Mouse (Mus musculus): ENCODE measurements around the gene 4930402F06Rik. TPM values are rescaled to one million over a fixed set of nuclear protein-coding genes. Genes with fewer than 3 reads are reported as not detected.

4930402F06Rik gene
- polyA plus RNA-seq, 1 experiment from 2014 or later: not detected

- H3K36me3 ChIP-seq (ENCODE audit: control insufficient read depth, insufficient read depth): 0 out of 2 replicates have a peak, but pooled peaks cover 2% of the 10 kb centered on the region
- H3K4me3 ChIP-seq (replicated peaks; ENCODE audit: low read length): no peak overlapping the region
- H3K4me2 ChIP-seq (ENCODE audit: low read length): no peak overlapping the region
- no peak overlapping the region for H3K27ac ChIP-seq (ENCODE audit: low read length)
- no peak for ATAC-seq
- H3K4me1 ChIP-seq (replicated peaks; ENCODE audit: control insufficient read depth, insufficient read depth, low read length): no peaks in the 10 kb centered on the region
- no peak overlapping the region for H3K9ac ChIP-seq (replicated peaks; ENCODE audit: low read depth, low read length)
- H3K9me3 ChIP-seq (ENCODE audit: control insufficient read depth, low read length): no peaks in the 10 kb centered on the region
- 77% methylated on average over 3 of the region's 3 CpGs for WGBS
- no peaks in the 10 kb centered on the region for H3K27me3 ChIP-seq (replicated peaks; ENCODE audit: control insufficient read depth, insufficient read depth, low read length)
Observed at GRCm38 (mm10) chr2:35422384-35422783, 25.4 kb upstream of the 4930402F06Rik start.

GRCm38 (mm10) chr2:35420681-35421080 is 23.7 kb upstream of the 4930402F06Rik start:
- H3K27ac ChIP-seq (ENCODE audit: low read length): no peak overlapping the region
- no peak overlapping the region for H3K4me2 ChIP-seq (ENCODE audit: low read length)
- WGBS: 86% methylated on average over 1 of the region's 1 CpGs
- H3K9ac ChIP-seq (replicated peaks; ENCODE audit: low read depth, low read length): no peak overlapping the region
- no peak for ATAC-seq
- H3K36me3 ChIP-seq (ENCODE audit: control insufficient read depth, insufficient read depth): 0 out of 2 replicates have a peak, but pooled peaks cover 2% of the 10 kb centered on the region
- no peaks in the 10 kb centered on the region for H3K9me3 ChIP-seq (ENCODE audit: control insufficient read depth, low read length)
- H3K27me3 ChIP-seq (replicated peaks; ENCODE audit: control insufficient read depth, insufficient read depth, low read length): no peaks in the 10 kb centered on the region
- no peaks in the 10 kb centered on the region for H3K4me1 ChIP-seq (replicated peaks; ENCODE audit: control insufficient read depth, insufficient read depth, low read length)
- H3K4me3 ChIP-seq (replicated peaks; ENCODE audit: low read length): no peak overlapping the region

GRCm38 (mm10) chr2:35419671-35420070 is 22.7 kb upstream of the 4930402F06Rik start:
- 0 out of 2 replicates have a peak, but pooled peaks cover 2% of the 10 kb centered on the region for H3K36me3 ChIP-seq (ENCODE audit: control insufficient read depth, insufficient read depth)
- no peak overlapping the region for H3K27ac ChIP-seq (ENCODE audit: low read length)
- H3K9me3 ChIP-seq (ENCODE audit: control insufficient read depth, low read length): no peaks in the 10 kb centered on the region
- H3K27me3 ChIP-seq (replicated peaks; ENCODE audit: control insufficient read depth, insufficient read depth, low read length): no peaks in the 10 kb centered on the region
- no peak overlapping the region for H3K4me3 ChIP-seq (replicated peaks; ENCODE audit: low read length)
- 90% methylated on average over 2 of the region's 2 CpGs for WGBS
- H3K4me1 ChIP-seq (replicated peaks; ENCODE audit: control insufficient read depth, insufficient read depth, low read length): no peaks in the 10 kb centered on the region
- no peak overlapping the region for H3K9ac ChIP-seq (replicated peaks; ENCODE audit: low read depth, low read length)
- no peak for ATAC-seq
- no peak overlapping the region for H3K4me2 ChIP-seq (ENCODE audit: low read length)

GRCm38 (mm10) chr2:35419243-35419642 is 22.3 kb upstream of the 4930402F06Rik start:
- H3K27ac ChIP-seq (ENCODE audit: low read length): no peak overlapping the region
- no peak overlapping the region for H3K4me3 ChIP-seq (replicated peaks; ENCODE audit: low read length)
- ATAC-seq: no peak
- no peaks in the 10 kb centered on the region for H3K27me3 ChIP-seq (replicated peaks; ENCODE audit: control insufficient read depth, insufficient read depth, low read length)
- H3K9ac ChIP-seq (replicated peaks; ENCODE audit: low read depth, low read length): no peak overlapping the region
- no peak overlapping the region for H3K4me2 ChIP-seq (ENCODE audit: low read length)
- H3K9me3 ChIP-seq (ENCODE audit: control insufficient read depth, low read length): no peaks in the 10 kb centered on the region
- 95% methylated on average over 2 of the region's 4 CpGs for WGBS
- 0 out of 2 replicates have a peak, but pooled peaks cover 2% of the 10 kb centered on the region for H3K36me3 ChIP-seq (ENCODE audit: control insufficient read depth, insufficient read depth)
- H3K4me1 ChIP-seq (replicated peaks; ENCODE audit: control insufficient read depth, insufficient read depth, low read length): no peaks in the 10 kb centered on the region

GRCm38 (mm10) chr2:35417231-35417630 is 20.3 kb upstream of the 4930402F06Rik start:
- H3K9me3 ChIP-seq (ENCODE audit: control insufficient read depth, low read length): no peaks in the 10 kb centered on the region
- no peak for ATAC-seq
- no peak overlapping the region for H3K4me3 ChIP-seq (replicated peaks; ENCODE audit: low read length)
- WGBS: 85% methylated on average over 1 of the region's 1 CpGs
- H3K4me1 ChIP-seq (replicated peaks; ENCODE audit: control insufficient read depth, insufficient read depth, low read length): no peaks in the 10 kb centered on the region
- H3K36me3 ChIP-seq (ENCODE audit: control insufficient read depth, insufficient read depth): 0 out of 2 replicates have a peak, but pooled peaks cover 2% of the 10 kb centered on the region
- no peaks in the 10 kb centered on the region for H3K27me3 ChIP-seq (replicated peaks; ENCODE audit: control insufficient read depth, insufficient read depth, low read length)
- H3K9ac ChIP-seq (replicated peaks; ENCODE audit: low read depth, low read length): no peak overlapping the region
- no peak overlapping the region for H3K27ac ChIP-seq (ENCODE audit: low read length)
- no peak overlapping the region for H3K4me2 ChIP-seq (ENCODE audit: low read length)

GRCm38 (mm10) chr2:35416473-35416872 is 19.5 kb upstream of the 4930402F06Rik start:
- H3K9me3 ChIP-seq (ENCODE audit: control insufficient read depth, low read length): no peaks in the 10 kb centered on the region
- no peak for ATAC-seq
- H3K27ac ChIP-seq (ENCODE audit: low read length): no peak overlapping the region
- H3K4me2 ChIP-seq (ENCODE audit: low read length): no peak overlapping the region
- H3K27me3 ChIP-seq (replicated peaks; ENCODE audit: control insufficient read depth, insufficient read depth, low read length): no peaks in the 10 kb centered on the region
- WGBS: 84% methylated on average over 6 of the region's 6 CpGs
- no peak overlapping the region for H3K9ac ChIP-seq (replicated peaks; ENCODE audit: low read depth, low read length)
- 0 out of 2 replicates have a peak, but pooled peaks cover 2% of the 10 kb centered on the region for H3K36me3 ChIP-seq (ENCODE audit: control insufficient read depth, insufficient read depth)
- no peaks in the 10 kb centered on the region for H3K4me1 ChIP-seq (replicated peaks; ENCODE audit: control insufficient read depth, insufficient read depth, low read length)
- H3K4me3 ChIP-seq (replicated peaks; ENCODE audit: low read length): no peak overlapping the region

GRCm38 (mm10) chr2:35412810-35413209 is 15.8 kb upstream of the 4930402F06Rik start:
- Histone ChIP-seq H3K4me3 (replicated peaks; ENCODE audit: low read length) (no peak overlapping the region), H3K9ac (replicated peaks; ENCODE audit: low read depth, low read length) (no peak overlapping the region), H3K27ac (ENCODE audit: low read length) (no peak overlapping the region), H3K27me3 (replicated peaks; ENCODE audit: control insufficient read depth, insufficient read depth, low read length) (no peaks in the 10 kb centered on the region), H3K9me3 (ENCODE audit: control insufficient read depth, low read length) (no peaks in the 10 kb centered on the region), H3K4me1 (replicated peaks; ENCODE audit: control insufficient read depth, insufficient read depth, low read length) (no peaks in the 10 kb centered on the region), H3K4me2 (ENCODE audit: low read length) (no peak overlapping the region), H3K36me3 (ENCODE audit: control insufficient read depth, insufficient read depth) (no peaks in the 10 kb centered on the region)
- 80% methylated on average over 3 of the region's 3 CpGs for WGBS
- ATAC-seq: no peak

GRCm38 (mm10) chr2:35412246-35412645 is 15.3 kb upstream of the 4930402F06Rik start:
- H3K27me3 ChIP-seq (replicated peaks; ENCODE audit: control insufficient read depth, insufficient read depth, low read length): no peaks in the 10 kb centered on the region
- no peak overlapping the region for H3K4me2 ChIP-seq (ENCODE audit: low read length)
- no peak for ATAC-seq
- no peaks in the 10 kb centered on the region for H3K4me1 ChIP-seq (replicated peaks; ENCODE audit: control insufficient read depth, insufficient read depth, low read length)
- H3K9me3 ChIP-seq (ENCODE audit: control insufficient read depth, low read length): no peaks in the 10 kb centered on the region
- H3K36me3 ChIP-seq (ENCODE audit: control insufficient read depth, insufficient read depth): no peaks in the 10 kb centered on the region
- WGBS: 87% methylated on average over 2 of the region's 2 CpGs
- no peak overlapping the region for H3K27ac ChIP-seq (ENCODE audit: low read length)
- H3K9ac ChIP-seq (replicated peaks; ENCODE audit: low read depth, low read length): no peak overlapping the region
- H3K4me3 ChIP-seq (replicated peaks; ENCODE audit: low read length): no peak overlapping the region

- Histone ChIP-seq H3K9me3 (ENCODE audit: control insufficient read depth, low read length) (no peaks in the 10 kb centered on the region), H3K9ac (replicated peaks; ENCODE audit: low read depth, low read length) (no peak overlapping the region), H3K27me3 (replicated peaks; ENCODE audit: control insufficient read depth, insufficient read depth, low read length) (no peaks in the 10 kb centered on the region), H3K4me3 (replicated peaks; ENCODE audit: low read length) (no peak overlapping the region), H3K27ac (ENCODE audit: low read length) (no peak overlapping the region), H3K36me3 (ENCODE audit: control insufficient read depth, insufficient read depth) (no peaks in the 10 kb centered on the region), H3K4me1 (replicated peaks; ENCODE audit: control insufficient read depth, insufficient read depth, low read length) (no peaks in the 10 kb centered on the region), H3K4me2 (ENCODE audit: low read length) (no peak overlapping the region)
- no peak for ATAC-seq
- 80% methylated on average over 10 of the region's 10 CpGs for WGBS
Observed at GRCm38 (mm10) chr2:35411640-35412190, 14.7 kb upstream of the 4930402F06Rik start.

- H3K27ac ChIP-seq (ENCODE audit: low read length): no peak overlapping the region
- WGBS: 92% methylated on average over 6 of the region's 6 CpGs
- no peak for ATAC-seq
Observed at GRCm38 (mm10) chr2:35409466-35409865, 12.5 kb upstream of the 4930402F06Rik start.

More at GRCm38 (mm10) chr2:35409466-35409865, 12.5 kb upstream of the 4930402F06Rik start:
- Histone ChIP-seq H3K4me2 (ENCODE audit: low read length) (no peak overlapping the region), H3K4me1 (replicated peaks; ENCODE audit: control insufficient read depth, insufficient read depth, low read length) (no peaks in the 10 kb centered on the region), H3K4me3 (replicated peaks; ENCODE audit: low read length) (no peak overlapping the region), H3K36me3 (ENCODE audit: control insufficient read depth, insufficient read depth) (no peaks in the 10 kb centered on the region), H3K27me3 (replicated peaks; ENCODE audit: control insufficient read depth, insufficient read depth, low read length) (no peaks in the 10 kb centered on the region), H3K9me3 (ENCODE audit: control insufficient read depth, low read length) (no peaks in the 10 kb centered on the region), H3K9ac (replicated peaks; ENCODE audit: low read depth, low read length) (no peak overlapping the region)
